23 mouse cellular contexts compared by ENCODE assay signal in genomic region chr7:114768516-114768915, GRCm38 (mm10). TPM values are rescaled to one million over a fixed set of nuclear protein-coding genes. Genes with fewer than 3 reads are reported as not detected.
"Had no signal": no experiment of that assay in that cellular context is flagged by ENCODE, and none has a peak within 500 bp of the region (broad histone marks: within the 10 kb centered on the region; RNA-seq: fewer than 3 reads in every experiment).

No protein-coding gene starts in this region.

- H3K27ac ChIP-seq: kidney, postnatal 0 days; layer of hippocampus, adult 2 months; left cerebral cortex, adult 2 months had no signal

- ATAC-seq: intestine, postnatal 0 days had no signal

- DNase-seq: kidney, adult 2 months; kidney, postnatal 25 days; layer of hippocampus, adult 9-11 months; layer of hippocampus, postnatal 36 days; lung, adult 2 months; lung, postnatal 14 days; lung, postnatal 4 days; midbrain, embryonic 14.5 days; right cerebral cortex, adult 18-20 months; right cerebral cortex, postnatal 14 days; right cerebral cortex, postnatal 4 days; thymus, postnatal 25 days had no signal

- H3K4me3 ChIP-seq: layer of hippocampus, adult 2 months; left cerebral cortex, adult 2 months had no signal

- H3K4me2 ChIP-seq: midbrain, embryonic 11.5 days had no signal

RNA-seq across cellular contexts. Expression of gene Insc, which starts 25.0 kb away (rescaled TPM):
- total RNA-seq: megakaryocyte progenitor cell, adult 5-6 weeks; megakaryocyte-erythroid progenitor cell, adult 5-6 weeks had no signal

RNA-seq across cellular contexts. Expression of gene Calcb, which starts 50.1 kb away (rescaled TPM):
- total RNA-seq: layer of hippocampus, postnatal 36 days; left cerebral cortex, adult 2 months; left cerebral cortex, postnatal 10 days; left cerebral cortex, postnatal 36 days; megakaryocyte progenitor cell, adult 5-6 weeks; megakaryocyte-erythroid progenitor cell, adult 5-6 weeks had no signal
- polyA plus RNA-seq: kidney, adult 2 months; kidney, embryonic 14.5 days; kidney, postnatal 0 days; limb, embryonic 11.5 days; midbrain, embryonic 11.5 days; midbrain, embryonic 14.5 days had no signal
